Mouse (Mus musculus) liver, postnatal 0 days (tissue): ENCODE measurements at regions not wholly inside any gene's neighbourhood (a gene's known extent, or its start where the extent isn't known, plus 50 kb on each side); places are given as distances from the start of the nearest gene placed in this dataset.

Source experiments
- CTCF ChIP-seq: sonication (generic); IDR thresholded peaks from 2 replicates; pipeline ENCODE4 v1.5.1; 2016; ENCODE audit warnings: antibody characterized with exemption, low read depth
- EP300 ChIP-seq: IDR thresholded peaks from 2 replicates; pipeline ENCODE4 v1.6.1; 2016; ENCODE audit warnings: antibody characterized with exemption, low read depth, mild to moderate bottlenecking

GRCm38 (mm10) chr3:131771863-131772546 is 207.4 kb downstream of the Papss1 start:
- no peak for TF ChIP-seq CTCF
- no peak for TF ChIP-seq EP300
